Mouse (Mus musculus) c-Kit-positive CD71-positive TER-119-positive erythroid progenitor cells, embryonic 14.5 days (primary cell): ENCODE measurements around the gene Hlx.

Source experiments
- DNase-seq: peaks from one replicate; pipeline ENCODE4 v3.0.0-alpha.2; 2013; ENCODE audit warnings: low spot score

Hlx gene

GRCm38 (mm10) chr1:184733300-184734066 lies 1.1 kb upstream of the Hlx start:
- DNase-seq, result no peak

GRCm38 (mm10) chr1:184731644-184732545 lies 524 bp downstream of the Hlx start:
- no peak for DNase-seq

GRCm38 (mm10) chr1:184731091-184731640 lies 1.3 kb downstream of the Hlx start:
- DNase-seq, result no peak

- DNase-seq, result no peak
These were observed 1.9 kb downstream of the Hlx start for GRCm38 (mm10) chr1:184730453-184731013.

GRCm38 (mm10) chr1:184729357-184730140 lies 2.9 kb downstream of the Hlx start:
- no peak for DNase-seq

- DNase-seq, result no peak
These were observed 3.8 kb downstream of the Hlx start for GRCm38 (mm10) chr1:184728561-184729115.

GRCm38 (mm10) chr1:184727401-184728265 lies 4.8 kb downstream of the Hlx start:
- DNase-seq, result no peak

GRCm38 (mm10) chr1:184726576-184727300 lies 5.7 kb downstream of the Hlx start:
- DNase-seq, result no peak

GRCm38 (mm10) chr1:184725318-184725790 lies 7.1 kb downstream of the Hlx start:
- no peak for DNase-seq

GRCm38 (mm10) chr1:184724551-184725317 lies 7.7 kb downstream of the Hlx start:
- DNase-seq, result no peak

- no peak for DNase-seq
These were observed 8.5 kb downstream of the Hlx start for GRCm38 (mm10) chr1:184723899-184724298.

GRCm38 (mm10) chr1:184721121-184721520 lies 11.3 kb downstream of the Hlx start:
- no peak for DNase-seq

- no peak for DNase-seq
These were observed 12.0 kb downstream of the Hlx start for GRCm38 (mm10) chr1:184720162-184721025.

GRCm38 (mm10) chr1:184718261-184719120 lies 13.9 kb downstream of the Hlx start:
- DNase-seq, result no peak

- no peak for DNase-seq
These were observed 14.7 kb downstream of the Hlx start for GRCm38 (mm10) chr1:184717691-184718200.

- DNase-seq, result no peak
These were observed 15.3 kb downstream of the Hlx start for GRCm38 (mm10) chr1:184717016-184717568.
